Mouse (Mus musculus) ES-E14 (cell line): Measurements from ENCODE around the gene 4930432M17Rik. TPM values are rescaled to one million over a fixed set of nuclear protein-coding genes. Genes with fewer than 3 reads are reported as not detected.

Source experiments
- DNase-seq: peaks from one replicate; pipeline ENCODE4 v3.0.0-alpha.2; 2013; ENCODE audit warnings: low read depth, low spot score
- H3K27ac ChIP-seq: 2 replicates; pipeline ENCODE4 v1.5.1; 2012; ENCODE audit warnings: low read depth, mild to moderate bottlenecking, low read length, moderate library complexity, mixed read lengths; ENCODE audit not compliant: poor library complexity, insufficient read depth, severe bottlenecking
- H3K36me3 ChIP-seq: 2 replicates; pipeline ENCODE4 v1.6.1; 2012; ENCODE audit warnings: mild to moderate bottlenecking, low read length, moderate library complexity, mixed read lengths; ENCODE audit not compliant: control insufficient read depth, poor library complexity, insufficient read depth, severe bottlenecking
- H3K4me1 ChIP-seq, 2 experiments: fragments of 150-350 bp in 1 of 2; sonication (generic) in 1 of 2; 2 replicates each; pipeline ENCODE4 v1.6.1; 2012; ENCODE audit warnings: low read length in 2 of 2, mild to moderate bottlenecking in 1 of 2, mixed read lengths in 1 of 2; ENCODE audit not compliant: control insufficient read depth in 2 of 2, insufficient read depth in 2 of 2, poor library complexity in 1 of 2
- H3K4me3 ChIP-seq, 2 experiments: fragments of 150-350 bp in 1 of 2; sonication (generic) in 1 of 2; 2 replicates each; pipeline ENCODE4 v1.5.1; 2012; ENCODE audit warnings: low read length in 2 of 2, low read depth in 1 of 2, mild to moderate bottlenecking in 1 of 2, mixed read lengths in 1 of 2; ENCODE audit not compliant: insufficient read depth in 1 of 2, poor library complexity in 1 of 2, severe bottlenecking in 1 of 2
- H3K9ac ChIP-seq: 2 replicates; pipeline ENCODE4 v1.6.1; 2012; ENCODE audit warnings: low read depth, mild to moderate bottlenecking, low read length, mixed read lengths; ENCODE audit not compliant: poor library complexity, insufficient read depth, severe bottlenecking
- H3K9me3 ChIP-seq: fragments of 150-350 bp; sonication (generic); 2 replicates; pipeline ENCODE4 v1.6.1; 2012; ENCODE audit warnings: low read depth, mild to moderate bottlenecking, low read length; ENCODE audit not compliant: control insufficient read depth, insufficient read depth
- CHD2 ChIP-seq: IDR thresholded peaks from 2 replicates; pipeline ENCODE4 v1.6.1; 2014; ENCODE audit warnings: mild to moderate bottlenecking, low read depth, low read length, inconsistent platforms
- HCFC1 ChIP-seq: IDR thresholded peaks from 2 replicates; pipeline ENCODE4 v1.6.1; 2012; ENCODE audit warnings: low read length, inconsistent platforms, borderline replicate concordance; ENCODE audit not compliant: insufficient read depth
- MAFK ChIP-seq: IDR thresholded peaks from 2 replicates; pipeline ENCODE4 v1.6.1; 2014; ENCODE audit warnings: mild to moderate bottlenecking, low read depth, low read length, inconsistent platforms; ENCODE audit not compliant: insufficient read depth
- ZC3H11A ChIP-seq: IDR thresholded peaks from 2 replicates; pipeline ENCODE4 v1.6.1; 2012; ENCODE audit warnings: low read depth, mild to moderate bottlenecking, inconsistent platforms, low read length, borderline replicate concordance
- ZNF384 ChIP-seq: IDR thresholded peaks from 2 replicates; pipeline ENCODE4 v1.6.1; 2012; ENCODE audit warnings: low read depth, low read length, inconsistent platforms
- in situ Hi-C, 2 experiments: fragments of 600-800 bp; cut with MboI; formaldehyde crosslinking; loops; one replicate each; pipeline ENCODE4 v1.15.1; 2025; ENCODE audit warnings: low sequenced_read_pairs in 2 of 2, inconsistent platforms in 1 of 2; ENCODE audit not compliant: unreplicated experiment in 2 of 2
- total RNA-seq: library from RNA; depleted of rRNA; stranded (reverse); fragments of 300-350 nt; gene quantifications from 2 replicates; pipeline ENCODE4 v1.2.3, GENCODE M21; 2012

4930432M17Rik gene
- total RNA-seq, 1 experiment = not detected

DNA sequence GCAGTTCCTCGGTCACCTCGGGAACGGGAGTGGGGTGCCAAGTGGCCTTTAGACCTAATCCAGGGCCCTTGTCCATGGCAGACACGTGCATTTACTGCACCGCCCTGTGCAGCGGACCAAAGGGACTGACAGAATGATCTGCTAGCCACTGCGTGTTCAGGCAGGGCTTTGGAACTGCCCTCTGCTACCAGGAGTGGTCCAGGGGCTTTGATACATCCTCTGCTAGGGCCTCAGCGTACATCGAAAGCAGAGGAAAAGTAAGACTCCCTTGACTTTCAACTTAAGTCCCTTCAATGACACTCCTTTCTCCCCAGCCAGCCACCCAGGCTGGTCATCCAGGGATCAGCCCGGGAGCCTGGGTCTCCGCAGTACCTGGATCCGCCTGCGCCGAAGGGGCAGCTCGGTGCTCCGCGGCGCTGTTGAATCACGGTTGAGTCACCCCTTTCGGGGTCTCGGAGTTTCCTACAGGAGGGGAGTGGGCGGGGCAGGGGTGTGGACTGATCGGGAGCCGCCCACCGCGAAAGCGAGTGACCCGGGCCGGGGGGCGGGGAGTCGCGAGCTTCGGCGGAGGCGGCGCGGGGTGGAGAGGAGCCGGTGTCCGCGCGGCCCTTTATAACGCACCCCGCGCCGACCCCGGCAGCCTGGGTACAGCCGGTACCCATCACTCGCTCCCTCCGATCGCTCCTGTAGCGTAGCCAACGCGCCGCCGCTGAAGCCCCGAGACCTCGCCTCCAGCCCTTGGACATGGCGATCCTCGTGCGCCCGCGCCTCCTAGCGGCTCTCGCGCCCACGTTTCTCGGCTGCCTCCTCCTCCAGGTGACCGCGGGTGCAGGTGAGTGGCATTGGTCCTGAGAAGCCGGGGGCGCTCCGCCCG, 52.6 kb downstream of the 4930432M17Rik start, which contains the start of gene F3:
F3 (plus strand) TSS at position 567 of the 874 bp plus-strand sequence.
- TF ChIP-seq MAFK = no peak
- 0 out of 2 replicates have a peak, but pooled peaks have one; percentile 18 for TF ChIP-seq ZC3H11A

DNA sequence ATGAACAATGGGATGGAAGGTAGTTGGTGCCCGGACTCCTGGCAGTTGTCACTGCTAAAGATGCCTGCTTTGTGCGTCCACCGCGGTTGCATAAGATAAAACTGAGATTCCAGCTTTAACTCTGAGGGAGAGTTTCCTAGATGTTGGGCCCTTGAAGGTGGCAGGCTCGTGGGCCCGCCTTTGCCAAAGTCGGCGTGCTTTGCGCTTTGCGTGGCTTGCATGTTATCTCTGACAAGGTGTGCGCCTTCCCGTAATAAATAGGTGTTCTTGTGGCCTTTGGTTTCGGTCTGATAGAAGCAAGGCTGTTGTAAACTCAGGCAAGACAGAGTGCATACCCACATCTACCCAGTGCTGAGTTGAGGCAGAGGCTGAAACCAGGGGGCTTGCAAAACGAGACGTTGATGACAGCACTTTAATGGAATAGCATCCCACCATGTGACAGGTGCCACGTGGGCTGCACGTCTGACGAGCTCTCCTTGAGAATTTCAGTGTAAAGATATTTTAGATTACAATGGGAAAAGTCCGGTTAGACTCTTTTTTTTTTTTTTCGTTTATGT, 53.5 kb downstream of the 4930432M17Rik start:
- DNase-seq = no peak

More for the DNA sequence above, 52.6 kb downstream of the 4930432M17Rik start, which contains the start of gene F3:
- Histone ChIP-seq H3K9me3 (no peaks in the 10 kb centered on the region), H3K4me3 (peak within 1 kb of the TSS; percentile 63 to 85), H3K27ac (no peak within 1 kb of the TSS), H3K9ac (peak within 1 kb of the TSS; percentile 74), H3K4me1 (peaks cover 0 to 7% of the 10 kb centered on the region in 2 experiments; a peak in 1 of 4 replicates), H3K36me3 (no peaks in the 10 kb centered on the region; the same call in 1 of the 2 replicates)
- in situ Hi-C loops = loop anchor here in 1 of 2 experiments (10.0 kb wide), 1 partner anchor 168 kb away; no protein-coding TSS in a partner anchor
- DNase-seq = peak; percentile 66

DNA sequence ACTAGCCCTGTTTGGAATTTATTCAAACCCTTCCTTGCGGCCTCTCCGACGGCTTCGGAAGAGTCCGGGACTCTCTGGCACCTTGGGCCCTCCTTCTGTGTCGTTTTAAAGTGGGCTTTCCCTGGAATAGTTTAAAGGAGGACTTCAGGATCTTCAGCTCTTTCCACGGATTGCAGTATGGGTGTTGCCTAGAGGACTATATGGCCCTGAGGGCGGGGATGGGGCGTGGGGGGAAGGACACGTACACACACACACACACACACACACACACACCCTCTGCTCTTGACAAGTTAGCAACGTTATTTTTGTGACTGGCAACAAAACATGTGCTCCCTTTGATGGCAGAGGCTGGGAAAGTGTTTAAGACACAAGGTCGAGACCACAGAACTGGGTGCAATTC, 54.0 kb downstream of the 4930432M17Rik start:
- in situ Hi-C loops = loop anchor here in 1 of 2 experiments (10.0 kb wide), 1 partner anchor 170 kb away; no protein-coding TSS in a partner anchor
- Histone ChIP-seq H3K9me3 (no peaks in the 10 kb centered on the region), H3K36me3 (peaks cover 1% of the 10 kb centered on the region; the same call in 1 of the 2 replicates), H3K4me1 (peaks cover 0 to 7% of the 10 kb centered on the region in 2 experiments; a peak in 1 of 4 replicates), H3K4me3 (peak overlapping the region; percentile 63 to 85; a peak in 3 of 4 replicates), H3K9ac (no peak overlapping the region), H3K27ac (no peak overlapping the region)
- DNase-seq = no peak
- TF ChIP-seq ZC3H11A (no peak), CHD2 (no peak), HCFC1 (no peak), MAFK (no peak), ZNF384 (no peak)

More for the DNA sequence above, 53.5 kb downstream of the 4930432M17Rik start:
- H3K9me3 ChIP-seq = no peaks in the 10 kb centered on the region
- peaks cover 0 to 7% of the 10 kb centered on the region in 2 experiments; a peak in 1 of 4 replicates for H3K4me1 ChIP-seq
- H3K27ac ChIP-seq = no peak overlapping the region
- peak overlapping the region; percentile 74 for H3K9ac ChIP-seq
- in situ Hi-C loops = loop anchor here in 1 of 2 experiments (10.0 kb wide), 1 partner anchor 169 kb away; no protein-coding TSS in a partner anchor
- no peak for TF ChIP-seq HCFC1
- TF ChIP-seq MAFK = no peak
- TF ChIP-seq CHD2 = no peak
- no peak for TF ChIP-seq ZC3H11A
- TF ChIP-seq ZNF384 = peak; percentile 72; the same call in 1 of the 2 replicates
- H3K4me3 ChIP-seq = peak overlapping the region; percentile 63 to 85
- H3K36me3 ChIP-seq = no peaks in the 10 kb centered on the region; the same call in 1 of the 2 replicates

DNA sequence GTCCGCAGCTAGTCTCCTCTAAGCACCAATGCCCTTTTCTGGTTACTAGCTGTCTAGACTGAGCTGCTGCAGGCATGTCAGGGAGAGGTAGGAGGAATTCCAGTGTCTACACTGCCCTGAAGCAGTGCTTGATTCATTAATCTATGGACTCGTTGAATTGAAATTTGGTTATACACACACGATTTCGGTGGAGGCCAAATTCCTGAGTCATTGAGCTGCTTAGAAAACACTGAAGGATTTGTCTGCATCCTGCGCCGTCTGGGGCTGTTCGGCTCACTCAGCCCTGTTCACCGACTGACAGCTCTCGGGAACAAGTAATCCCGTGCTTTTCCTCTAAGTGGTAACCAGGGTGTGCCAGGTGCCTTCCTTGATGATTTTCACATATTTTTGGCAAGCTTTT, 55.1 kb downstream of the 4930432M17Rik start:
- H3K9me3 ChIP-seq = no peaks in the 10 kb centered on the region
- no peak for DNase-seq

More for the DNA sequence above, 55.1 kb downstream of the 4930432M17Rik start:
- Histone ChIP-seq H3K36me3 (peaks cover 9% of the 10 kb centered on the region), H3K4me3 (no peak overlapping the region), H3K4me1 (peaks cover 0 to 7% of the 10 kb centered on the region in 2 experiments; a peak in 1 of 4 replicates), H3K9ac (no peak overlapping the region), H3K27ac (no peak overlapping the region)
- no peak for TF ChIP-seq CHD2
- TF ChIP-seq MAFK = no peak
- TF ChIP-seq ZC3H11A = no peak
- no peak for TF ChIP-seq ZNF384
- TF ChIP-seq HCFC1 = no peak
- in situ Hi-C loops = loop anchor here (10.0 to 25.0 kb wide), 2 partner anchors 171 to 413 kb away; no protein-coding TSS in a partner anchor
